9 mouse cellular contexts compared by ENCODE assay signal in genomic region chr5:140389647-140390046, GRCm38 (mm10). TPM values are rescaled to one million over a fixed set of nuclear protein-coding genes. Genes with fewer than 3 reads are reported as not detected.
DNase-seq lines count a peak whose midpoint lies in the region; ATAC-seq and TF ChIP-seq lines count a peak whose summit lies in the region.
"Had no signal": no experiment of that assay in that cellular context is flagged by ENCODE, and none has a peak within 500 bp of the region (broad histone marks: within the 10 kb centered on the region; RNA-seq: fewer than 3 reads in every experiment).

No protein-coding gene starts in this region.

- H3K9ac ChIP-seq in heart, adult 2 months (ENCODE audit: low read depth, low read length): no peak overlapping the region; the same call in 1 of the 2 replicates
- H3K9ac ChIP-seq in forebrain, embryonic 15.5 days (replicated peaks): peak overlapping the region; percentile 68; the same call in 1 of the 2 replicates
- H3K9ac ChIP-seq in liver, embryonic 16.5 days (ENCODE audit: low read depth, low read length): no peak overlapping the region

- peaks cover 1% of the 10 kb centered on the region; the same call in 1 of the 2 replicates for H3K79me2 ChIP-seq in heart, adult 2 months (replicated peaks; ENCODE audit: control insufficient read depth, insufficient read depth, low read length)

- ATAC-seq in CD4-positive, CD25-positive, alpha-beta regulatory T cell, adult 4 months: peak; percentile 28
- no peak for ATAC-seq in forebrain, embryonic 15.5 days (replicated peaks)
- ATAC-seq in liver, embryonic 16.5 days (ENCODE audit: low read depth): no peak

- TF ChIP-seq CTCF in heart, adult 2 months (IDR thresholded peaks at IDR 0.05): no peak

- no peak for TF ChIP-seq EP300 in heart, adult 2 months (IDR thresholded peaks at IDR 0.05; ENCODE audit: insufficient read depth, low read depth, low read length)

- DNase-seq in heart, adult 2 months: no peak
- no peak for DNase-seq in heart, adult 8-10 months (ENCODE audit: low spot score)
- DNase-seq in right cerebral cortex, postnatal 10 days (ENCODE audit: low spot score in 2 of 2): no peak
- no peak for DNase-seq in urinary bladder, adult 18-20 months (ENCODE audit: low spot score in 2 of 2)
- DNase-seq in adrenal gland, postnatal 14 days: no peak

- no peaks in the 10 kb centered on the region for H3K36me3 ChIP-seq in heart, adult 2 months (ENCODE audit: control insufficient read depth, insufficient read depth, low read length)
- no peaks in the 10 kb centered on the region for H3K36me3 ChIP-seq in forebrain, embryonic 15.5 days
- no peaks in the 10 kb centered on the region for H3K36me3 ChIP-seq in liver, embryonic 16.5 days (ENCODE audit: control insufficient read depth, insufficient read depth)

- no peaks in the 10 kb centered on the region for H3K9me3 ChIP-seq in forebrain, embryonic 15.5 days
- no peaks in the 10 kb centered on the region for H3K9me3 ChIP-seq in liver, embryonic 16.5 days (replicated peaks; ENCODE audit: control insufficient read depth, low read length)

- 47% methylated on average over 3 of the region's 3 CpGs for WGBS in heart, adult 2 months
- 62% methylated on average over 3 of the region's 3 CpGs for WGBS in forebrain, embryonic 15.5 days
- WGBS in liver, embryonic 16.5 days (ENCODE audit: insufficient replicate concordance): 49% methylated on average over 3 of the region's 3 CpGs

- peaks cover 2% of the 10 kb centered on the region; the same call in 1 of the 2 replicates for H3K4me1 ChIP-seq in heart, adult 2 months (ENCODE audit: control insufficient read depth, insufficient read depth, low read length)
- peaks cover 21% of the 10 kb centered on the region for H3K4me1 ChIP-seq in forebrain, embryonic 15.5 days
- H3K4me1 ChIP-seq in liver, embryonic 16.5 days (ENCODE audit: control insufficient read depth, low read depth, low read length): peaks cover 21% of the 10 kb centered on the region

- intact Hi-C loops in heart, adult 2 months (cut with DNase I): loop anchor here (2.0 to 5.0 kb wide), 4 partner anchors 29 to 147 kb away; partner anchors contain the start of genes Eif3b and Mrm2

- peak overlapping the region; percentile 96 for H3K4me2 ChIP-seq in forebrain, embryonic 15.5 days (replicated peaks)
- peak overlapping the region; percentile 96 for H3K4me2 ChIP-seq in liver, embryonic 16.5 days (ENCODE audit: low read depth, low read length)

- no peak overlapping the region for H3K27ac ChIP-seq in heart, adult 2 months
- no peak overlapping the region for H3K27ac ChIP-seq in forebrain, embryonic 15.5 days (replicated peaks)
- H3K27ac ChIP-seq in liver, embryonic 16.5 days (ENCODE audit: low read length): no peak overlapping the region

- peak overlapping the region; percentile 62; the same call in 1 of the 2 replicates for H3K4me3 ChIP-seq in heart, adult 2 months
- H3K4me3 ChIP-seq in forebrain, embryonic 15.5 days: peak overlapping the region; percentile 76
- H3K4me3 ChIP-seq in liver, embryonic 16.5 days (ENCODE audit: low read depth, low read length): peak overlapping the region; percentile 67

- H3K27me3 ChIP-seq in heart, adult 2 months (ENCODE audit: control insufficient read depth, insufficient read depth, low read length): no peaks in the 10 kb centered on the region
- no peaks in the 10 kb centered on the region for H3K27me3 ChIP-seq in forebrain, embryonic 15.5 days
- H3K27me3 ChIP-seq in liver, embryonic 16.5 days (ENCODE audit: control insufficient read depth, insufficient read depth, low read depth, low read length): no peaks in the 10 kb centered on the region; the same call in 1 of the 2 replicates

- no peak for TF ChIP-seq POLR2A in heart, adult 2 months (IDR thresholded peaks at IDR 0.05; ENCODE audit: insufficient read depth, low read depth, low read length)

RNA-seq across cellular contexts. Expression of gene Snx8, which starts 0.6 kb away (rescaled TPM):
- total RNA-seq in heart, adult 2 months (2021): 10 to 100 TPM; 12.0 to 15.8 TPM
- polyA plus RNA-seq in heart, adult 2 months (2012; rRNA removed): 8.9 and 10.5 TPM in 2 replicates
- total RNA-seq in heart, adult 8-10 months (2022): 10 to 100 TPM; 17.1 to 18.4 (median 18.1) TPM
- polyA plus RNA-seq in CD4-positive, CD25-positive, alpha-beta regulatory T cell, adult 4 months (2017; shearing (Covaris generic)): 1 to 10 TPM in 1 of 2 experiments, under 1 TPM in 1; 0.30 to 6.1 TPM
- 17.9 and 18.8 TPM in 2 replicates for polyA plus RNA-seq in forebrain, embryonic 15.5 days (2015; fragmentation: Nextera tagmentation; extraction: Ambion mirVana)
- 10.9 and 11.1 TPM in 2 replicates for polyA plus RNA-seq in liver, embryonic 16.5 days (2015; fragmentation: Nextera tagmentation; extraction: Ambion mirVana)
- total RNA-seq in adrenal gland, postnatal 14 days (2021): 17.7 and 26.1 TPM in 2 replicates

RNA-seq across cellular contexts. Expression of gene Eif3b, which starts 29.5 kb away (rescaled TPM):
- 10 to 100 TPM; 86.9 to 95.2 TPM for total RNA-seq in heart, adult 2 months (2021)
- polyA plus RNA-seq in heart, adult 2 months (2012; rRNA removed): 49.0 and 59.8 TPM in 2 replicates
- total RNA-seq in heart, adult 8-10 months (2022): 10 to 100 TPM; 93.0 to 97.3 (median 95.6) TPM
- 10 to 100 TPM; 17.8 to 25.9 TPM for polyA plus RNA-seq in CD4-positive, CD25-positive, alpha-beta regulatory T cell, adult 4 months (2017; shearing (Covaris generic))
- polyA plus RNA-seq in forebrain, embryonic 15.5 days (2015; fragmentation: Nextera tagmentation; extraction: Ambion mirVana): 96.7 and 102 TPM in 2 replicates
- 53.0 and 60.0 TPM in 2 replicates for polyA plus RNA-seq in liver, embryonic 16.5 days (2015; fragmentation: Nextera tagmentation; extraction: Ambion mirVana)
- total RNA-seq in adrenal gland, postnatal 14 days (2021): 154 and 167 TPM in 2 replicates

RNA-seq across cellular contexts. Expression of gene Gm4869, which starts 55.8 kb away (rescaled TPM):
- not detected for total RNA-seq in heart, adult 2 months (2021)
- polyA plus RNA-seq in heart, adult 2 months (2012; rRNA removed): 0.06 TPM in 1 of 2 replicates, not detected in the other
- total RNA-seq in heart, adult 8-10 months (2022): not detected
- polyA plus RNA-seq in CD4-positive, CD25-positive, alpha-beta regulatory T cell, adult 4 months (2017; shearing (Covaris generic)): not detected
- not detected in 2 replicates for polyA plus RNA-seq in forebrain, embryonic 15.5 days (2015; fragmentation: Nextera tagmentation; extraction: Ambion mirVana)
- polyA plus RNA-seq in liver, embryonic 16.5 days (2015; fragmentation: Nextera tagmentation; extraction: Ambion mirVana): not detected in 2 replicates
- total RNA-seq in adrenal gland, postnatal 14 days (2021): not detected in 2 replicates
- total RNA-seq: left cerebral cortex, adult 18-20 months had no signal

RNA-seq across cellular contexts. Expression of gene Mrm2, which starts 57.9 kb away (rescaled TPM):
- total RNA-seq in heart, adult 2 months (2021): 10 to 100 TPM; 11.0 to 12.5 TPM
- polyA plus RNA-seq in heart, adult 2 months (2012; rRNA removed): 10.9 and 15.2 TPM in 2 replicates
- 10 to 100 TPM; 11.3 to 16.0 (median 14.6) TPM for total RNA-seq in heart, adult 8-10 months (2022)
- polyA plus RNA-seq in CD4-positive, CD25-positive, alpha-beta regulatory T cell, adult 4 months (2017; shearing (Covaris generic)): 10 to 100 TPM; 10.6 to 14.9 TPM
- 21.3 and 22.1 TPM in 2 replicates for polyA plus RNA-seq in forebrain, embryonic 15.5 days (2015; fragmentation: Nextera tagmentation; extraction: Ambion mirVana)
- 7.5 and 7.7 TPM in 2 replicates for polyA plus RNA-seq in liver, embryonic 16.5 days (2015; fragmentation: Nextera tagmentation; extraction: Ambion mirVana)
- 11.2 and 13.9 TPM in 2 replicates for total RNA-seq in adrenal gland, postnatal 14 days (2021)
